Mouse (Mus musculus) retina, postnatal 1 day (tissue): Measurements from ENCODE around the gene Gm45015.
A peak's percentile ranks its signal among the peaks of the same experiment; 100 is the strongest.
"Not testable (repeated sequence)": the region's sequence is repeated elsewhere in the genome, so short reads cannot be mapped to it uniquely, and the experiment has no call there.

Experiments used
- DNase-seq: peaks from one replicate; pipeline ENCODE4 v3.0.0-alpha.2; 2012

Gene Gm45015

DNA sequence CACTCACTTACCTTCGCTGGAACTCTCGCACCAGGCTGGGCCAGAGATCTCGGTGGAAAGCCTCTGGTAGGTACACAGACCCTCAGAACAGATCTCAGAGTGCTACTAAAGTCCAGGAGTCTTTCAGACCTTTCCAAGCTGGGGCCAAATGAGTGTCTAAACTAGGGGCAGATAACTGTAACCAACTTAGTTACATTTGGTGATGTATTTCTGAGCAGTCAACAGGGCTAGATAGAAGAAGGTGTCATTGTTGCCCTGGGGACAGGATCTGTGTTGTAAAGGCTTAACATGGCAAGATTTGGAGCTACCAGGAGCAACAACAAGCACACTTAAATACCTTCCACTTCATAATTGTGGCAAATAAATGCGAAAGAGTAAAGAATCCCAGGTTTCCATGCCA, at the start of gene Gm45015:
Gm45015 (minus strand) TSS at position 101 of the 400 bp plus-strand sequence.
- no peak for DNase-seq

DNA sequence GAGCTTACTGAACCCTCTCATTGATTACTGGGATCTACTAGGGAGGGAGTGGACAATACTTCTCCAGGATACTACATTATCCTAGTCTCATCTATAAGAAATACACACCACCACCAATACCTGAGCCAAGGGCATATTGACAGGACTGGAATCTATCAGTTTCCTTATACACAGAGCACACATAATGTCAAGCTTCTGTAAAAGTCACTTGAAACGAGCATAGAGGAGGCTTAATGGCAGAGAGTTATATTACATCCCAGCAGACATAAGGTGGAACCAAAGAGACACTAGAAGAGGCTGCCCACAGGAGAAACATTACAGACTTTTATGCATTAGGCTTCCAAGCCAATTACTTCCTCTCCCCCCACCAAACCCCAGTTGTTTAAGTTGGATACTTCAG, 48.3 kb upstream of the Gm45015 start:
- DNase-seq = no peak

DNA sequence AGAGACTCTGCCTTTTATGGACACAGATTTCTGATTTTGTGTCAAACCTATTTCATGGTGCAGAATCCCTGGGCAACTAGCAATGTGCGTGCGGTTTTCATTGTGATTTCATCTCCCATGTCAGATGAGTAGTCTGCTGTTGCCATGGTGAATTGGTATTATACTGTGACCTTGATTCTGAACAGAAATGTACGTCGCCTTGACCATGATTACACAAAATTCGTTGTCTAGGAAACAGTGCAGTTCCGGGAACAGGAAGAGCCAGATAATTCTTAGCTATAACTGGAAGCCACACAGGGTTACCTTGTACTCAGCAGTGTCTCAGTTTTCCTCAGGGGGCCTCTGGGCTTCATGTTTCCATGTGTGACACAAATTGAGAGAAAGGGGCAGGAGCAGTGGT, 47.8 kb upstream of the Gm45015 start:
- DNase-seq = peak; percentile 18

DNA sequence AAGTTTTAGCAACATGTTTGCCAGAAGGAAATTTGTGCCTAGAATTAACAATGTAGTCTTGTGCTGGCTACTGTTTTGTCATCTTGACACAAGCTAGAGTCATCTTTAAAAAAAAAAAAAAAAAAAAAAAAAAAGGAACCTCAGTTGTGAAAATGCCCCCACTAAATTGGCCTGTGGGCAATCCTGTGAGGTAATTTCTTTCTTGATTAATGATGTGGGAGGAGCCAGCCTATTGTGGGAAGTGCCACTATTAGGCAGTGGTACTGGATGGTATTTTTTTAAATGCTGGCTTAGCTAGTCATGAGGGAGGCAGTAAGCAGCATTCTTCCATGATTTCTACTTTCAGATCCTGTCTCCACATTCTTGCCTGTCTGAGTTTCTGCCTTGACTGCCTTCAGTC, 26.7 kb upstream of the Gm45015 start:
- no peak for DNase-seq

DNA sequence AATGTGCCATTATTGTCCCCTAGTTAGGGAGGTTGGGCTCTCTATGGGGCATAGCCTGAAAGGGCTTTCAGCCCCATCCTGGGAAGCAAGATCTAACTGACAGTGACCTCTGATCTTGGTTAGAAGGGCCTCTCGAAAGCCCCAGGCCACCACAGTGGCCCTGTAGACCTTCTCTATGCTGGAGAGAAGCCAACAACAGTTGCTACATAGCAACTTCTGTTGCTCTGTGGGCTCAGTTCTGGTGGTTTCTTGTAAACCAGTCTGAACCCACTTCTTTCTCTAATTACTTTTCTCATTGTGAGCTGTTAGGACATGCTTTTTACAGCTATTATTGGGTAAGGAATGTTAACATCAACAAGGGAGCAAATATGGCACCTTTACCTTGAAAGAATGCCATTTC, 20.1 kb upstream of the Gm45015 start:
- no peak for DNase-seq

DNA sequence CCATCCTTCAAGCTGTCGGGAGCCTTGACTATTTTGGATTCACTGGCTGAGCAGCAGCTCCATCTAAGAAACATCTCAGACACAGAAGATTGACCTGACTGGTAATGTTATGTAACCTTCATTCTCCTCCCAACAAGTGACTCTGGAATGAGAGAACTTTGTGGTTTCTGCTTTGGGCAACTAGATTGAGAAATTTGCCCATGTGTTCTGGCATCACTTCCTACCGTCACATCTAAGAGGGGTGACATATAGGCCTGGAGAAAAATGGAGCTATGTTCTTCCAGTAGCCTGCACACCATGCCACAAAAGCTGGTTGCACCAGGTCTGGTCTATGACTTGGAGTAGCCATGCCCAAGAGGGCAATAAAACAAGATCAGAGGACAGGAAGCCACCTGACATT, 19.5 kb upstream of the Gm45015 start:
- DNase-seq = no peak

DNA sequence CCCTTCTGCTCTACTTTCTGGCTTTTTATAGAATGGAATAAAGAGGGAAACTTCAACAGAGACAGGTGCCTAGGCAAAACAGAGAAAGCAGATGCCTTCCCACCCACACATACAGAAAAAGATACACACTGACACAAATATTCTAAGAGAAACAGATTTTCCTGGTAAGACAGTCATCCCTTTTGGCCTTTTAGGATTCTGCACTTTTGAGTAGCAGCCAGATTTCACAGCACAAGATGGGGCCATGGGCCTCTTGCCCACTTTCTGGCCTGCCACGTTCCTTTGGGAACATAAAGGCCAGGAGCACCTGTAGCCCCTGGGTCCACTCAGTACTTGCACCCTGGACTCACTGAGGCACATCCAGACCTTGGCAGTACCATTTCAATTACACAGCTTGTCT, 7.7 kb upstream of the Gm45015 start:
- no peak for DNase-seq

DNA sequence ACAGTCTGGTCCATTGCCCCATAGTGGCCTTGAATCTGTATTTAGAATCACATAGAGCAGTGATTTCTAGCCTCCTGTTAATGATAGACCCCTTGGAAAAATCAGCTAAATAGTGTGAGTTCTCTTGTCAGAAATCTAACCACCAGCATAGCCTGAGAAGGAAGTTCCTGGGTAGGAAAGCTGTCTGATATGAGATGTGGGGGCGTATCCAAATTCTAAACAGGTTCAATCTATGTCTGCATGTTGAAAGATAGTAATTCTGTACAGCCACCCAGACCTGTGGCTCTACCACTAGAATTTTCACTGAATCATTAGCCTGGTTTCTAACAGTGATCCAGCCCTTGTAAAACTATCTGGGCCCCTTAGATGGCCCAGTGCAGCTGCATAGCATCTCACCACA, 7.2 kb upstream of the Gm45015 start:
- DNase-seq = no peak

DNA sequence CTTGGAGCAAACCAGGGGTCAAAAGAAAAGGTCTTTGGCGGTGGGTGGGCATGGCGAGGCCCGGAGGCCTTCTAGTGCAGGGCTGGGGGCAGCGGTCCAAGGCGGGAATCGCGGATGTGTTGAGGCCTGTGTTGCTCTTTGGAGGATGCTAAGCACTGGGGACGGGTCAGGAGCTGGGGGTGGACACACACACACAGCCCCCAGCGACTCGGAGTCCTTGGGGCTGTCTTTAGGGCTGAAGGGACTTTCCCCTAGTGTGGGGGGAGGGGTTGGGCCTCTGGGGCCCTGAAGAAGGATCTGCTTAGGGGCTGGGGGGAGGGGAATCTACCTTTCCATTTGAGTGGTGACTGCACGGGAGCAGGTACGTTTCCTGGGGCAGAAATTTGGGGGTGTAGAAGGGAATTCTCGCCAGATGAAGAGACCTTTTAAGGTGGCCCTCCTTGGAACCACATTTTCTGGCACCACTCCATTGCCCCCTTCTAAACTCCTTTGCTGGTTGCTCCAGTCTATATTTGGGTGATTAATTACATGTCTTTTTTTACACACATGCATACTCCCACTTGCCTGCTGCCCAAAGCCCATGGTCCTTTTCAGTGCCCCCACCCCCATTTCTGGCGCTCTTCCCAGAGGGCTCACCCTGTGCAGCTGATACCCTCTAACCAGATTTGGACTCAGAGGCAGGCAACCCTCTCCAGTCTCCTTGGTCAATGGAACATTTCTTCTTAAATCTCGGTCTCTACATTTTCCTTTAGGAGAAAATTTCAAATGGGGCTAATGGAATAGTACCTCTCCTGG, 6.5 kb upstream of the Gm45015 start:
- peak; percentile 19 for DNase-seq

DNA sequence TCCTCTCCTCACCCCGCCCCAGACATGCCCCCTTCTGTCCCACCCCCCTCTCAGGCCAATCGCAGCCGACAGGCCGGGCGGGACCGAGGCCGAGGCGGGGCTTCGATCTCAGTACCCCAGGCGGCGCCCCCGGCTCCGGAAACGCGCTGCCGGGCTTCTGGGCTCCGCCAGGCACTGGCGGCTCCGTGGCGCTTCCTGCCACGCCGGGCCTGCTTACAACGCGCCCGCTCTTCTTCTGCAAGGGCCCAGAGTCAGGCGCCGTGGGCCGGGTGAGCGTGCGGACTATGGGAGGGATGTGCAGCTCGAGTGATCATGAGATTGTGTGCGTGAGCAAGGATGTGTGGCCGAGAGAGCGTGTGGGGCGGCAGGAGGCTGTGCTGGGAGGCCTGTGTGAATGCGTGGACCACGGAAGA, 5.8 kb upstream of the Gm45015 start, which contains the start of gene Zfp275:
Zfp275 (plus strand) TSS at position 139 of the 413 bp plus-strand sequence.
- DNase-seq = peak; percentile 80

DNA sequence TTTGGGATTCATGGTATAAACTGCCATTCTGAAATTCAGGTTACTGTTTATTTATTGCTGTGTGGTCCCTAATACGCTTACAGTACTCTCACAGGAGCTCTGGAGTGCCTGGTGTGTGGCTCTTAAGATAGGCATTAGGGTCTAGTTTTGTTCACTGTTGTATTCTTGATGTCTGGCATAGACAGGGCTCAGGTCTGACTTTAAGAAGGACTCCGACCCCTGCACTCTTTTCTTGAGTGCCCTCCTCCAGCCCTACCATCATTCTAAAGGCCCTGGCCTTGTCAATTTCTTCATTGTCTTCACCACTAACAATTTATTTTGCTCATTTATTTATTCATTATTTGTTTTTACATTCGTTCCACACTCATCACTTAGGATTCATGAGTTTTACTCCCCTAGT, 5.4 kb upstream of the Gm45015 start:
- peak; percentile 2 for DNase-seq

DNA sequence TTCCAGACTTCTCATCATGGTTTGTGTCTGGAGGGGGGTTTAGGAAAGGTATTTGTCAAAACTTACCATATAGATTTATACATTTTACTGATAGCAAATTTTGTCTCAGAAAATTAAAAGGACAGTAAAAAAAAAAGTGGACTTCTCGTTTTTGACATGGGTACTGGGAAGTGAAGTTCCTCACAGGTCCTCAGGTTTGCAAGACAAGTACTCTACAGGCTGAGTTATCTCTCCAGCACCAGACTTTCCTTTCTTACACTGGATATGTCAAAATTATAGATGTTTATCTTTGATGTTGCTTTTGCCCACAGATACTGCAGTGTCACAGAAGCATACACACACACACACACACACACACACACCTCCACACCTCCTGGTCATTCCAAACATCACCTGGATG, 4.8 kb upstream of the Gm45015 start:
- DNase-seq = no peak

DNA sequence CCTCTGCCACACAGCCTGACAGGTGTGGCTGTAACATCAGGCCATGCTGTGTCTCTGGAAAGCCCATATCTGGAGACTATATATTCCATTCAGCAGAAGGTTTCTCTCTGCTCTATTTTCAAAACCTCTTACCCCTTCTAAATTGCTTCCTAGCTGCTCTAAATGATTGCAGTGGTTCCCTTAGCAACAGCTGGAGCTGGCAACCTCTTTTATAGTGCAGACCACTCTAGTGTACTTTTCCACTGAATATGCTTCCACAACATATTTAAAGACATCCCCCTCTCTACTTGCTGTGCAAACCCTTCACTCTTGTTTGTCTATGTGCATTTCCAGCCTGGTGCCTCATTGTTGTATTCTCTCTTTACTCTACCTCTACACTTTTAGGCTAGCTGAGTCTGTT, 3.1 kb downstream of the Gm45015 start:
- no peak for DNase-seq

DNA sequence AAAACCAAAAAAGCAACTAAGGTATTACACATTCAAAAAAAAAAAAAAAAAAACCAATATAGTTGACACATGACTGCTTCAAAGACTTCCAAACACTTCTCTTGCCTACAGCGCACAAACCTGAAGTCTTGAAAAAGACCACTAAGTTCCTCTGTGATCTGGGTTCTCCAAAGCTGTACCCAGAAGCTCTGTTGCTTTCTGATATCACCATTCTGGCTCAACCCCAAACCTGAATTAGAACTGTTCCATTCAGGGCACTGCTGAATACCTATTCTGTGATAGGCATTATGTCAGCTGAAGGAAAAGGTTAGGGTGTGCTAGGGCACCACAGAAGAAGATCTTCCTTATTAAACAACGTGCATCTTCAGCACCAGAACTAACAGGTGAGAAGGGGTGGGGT, 9.4 kb downstream of the Gm45015 start:
- no peak for DNase-seq

DNA sequence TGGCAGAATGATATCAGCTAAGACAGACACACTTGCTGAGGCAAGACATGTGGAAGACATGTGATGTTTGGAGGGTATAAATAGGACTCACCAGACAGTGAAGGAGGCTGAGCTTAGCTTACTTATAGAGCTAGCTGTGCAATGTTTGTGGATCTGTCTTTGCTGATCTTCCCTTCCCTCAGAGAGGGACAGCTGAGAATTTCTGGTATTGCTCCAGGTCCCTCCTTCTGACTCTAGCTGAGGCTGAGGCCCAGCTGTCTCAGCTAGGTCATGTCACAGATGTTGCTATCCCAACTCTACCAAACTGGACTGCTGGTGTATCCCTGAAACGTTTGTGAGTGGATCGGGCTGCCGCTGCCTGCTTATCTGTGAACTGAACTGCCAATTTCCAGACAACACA, 15.6 kb downstream of the Gm45015 start:
- DNase-seq = no peak

DNA sequence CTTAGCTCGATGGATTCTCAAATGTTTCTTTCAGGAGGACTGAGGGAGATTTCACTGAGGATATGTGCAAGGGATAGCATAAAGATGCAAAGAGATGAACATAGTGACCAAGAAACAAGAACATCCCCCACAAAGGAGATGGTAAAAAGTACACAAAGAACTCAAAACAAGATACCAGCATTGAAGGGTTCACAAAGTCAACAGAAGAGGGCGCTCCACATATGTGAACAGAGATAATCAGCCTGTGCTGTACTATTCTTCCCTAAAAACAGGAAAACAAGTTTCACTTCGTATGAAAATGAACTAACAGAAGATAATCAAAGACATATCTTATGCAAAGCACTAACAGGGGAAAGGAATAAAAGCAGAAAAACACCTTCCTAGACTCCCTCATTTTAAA, 24.1 kb downstream of the Gm45015 start:
- DNase-seq = peak; percentile 39

DNA sequence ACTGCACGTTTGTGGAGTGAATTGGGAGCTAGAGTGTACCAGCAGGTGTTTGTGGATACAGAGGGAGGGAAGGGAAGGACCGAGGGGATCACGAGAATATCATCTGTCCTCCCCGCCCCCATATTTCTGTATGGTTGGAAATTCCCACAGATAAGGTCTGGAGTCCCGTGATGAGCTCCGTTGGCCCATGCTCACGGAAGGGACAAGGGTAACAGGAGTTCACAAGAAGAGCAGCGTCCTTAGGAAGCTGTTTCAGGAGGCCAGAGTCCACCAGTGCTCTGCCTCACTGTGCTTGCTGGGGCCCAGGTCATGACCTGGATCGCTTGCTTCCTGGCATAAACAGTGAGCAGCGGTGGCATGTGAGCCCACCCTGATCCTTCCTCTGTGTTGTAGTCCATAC, 40.9 kb downstream of the Gm45015 start:
- not testable (repeated sequence) for DNase-seq

DNA sequence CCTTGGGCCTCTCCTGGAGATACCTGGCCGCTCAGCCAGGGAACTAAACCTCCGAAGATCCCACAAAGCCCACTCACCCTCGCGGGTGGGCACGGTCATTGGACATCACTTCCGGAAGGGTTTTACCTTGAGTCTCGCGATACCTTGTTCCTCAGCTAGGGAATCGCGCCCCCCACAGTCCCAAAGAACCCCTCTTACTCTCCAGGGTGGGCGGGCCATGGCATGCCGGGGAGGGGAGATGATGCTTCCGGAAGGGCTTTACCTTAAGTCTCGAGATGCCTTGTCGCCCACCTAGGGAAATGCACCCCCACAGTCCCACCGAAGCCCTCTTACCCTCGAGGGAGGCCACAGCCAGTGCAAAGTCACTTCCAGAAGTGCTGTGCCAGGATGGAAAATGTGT, 43.8 kb downstream of the Gm45015 start, which contains the start of the genes Xlr5a and Xlr5c:
Xlr5a (minus strand) TSS at position 101 of the 400 bp plus-strand sequence.
Xlr5c (minus strand) TSS at position 101 of the 400 bp plus-strand sequence.
- not testable (repeated sequence) for DNase-seq
